Mouse (Mus musculus): Measurements from ENCODE around the gene Plscr1. TPM values are rescaled to one million over a fixed set of nuclear protein-coding genes. Genes with fewer than 3 reads are reported as not detected.

Plscr1 gene
- total RNA-seq (2014; rRNA removed) = 5.1 and 6.9 TPM in 2 replicates
- polyA plus RNA-seq (2015; fragmentation: Nextera tagmentation; extraction: Ambion mirVana) = 5.0 and 6.1 TPM in 2 replicates

GRCm38 (mm10) chr9:92249447-92249852 lies at the start of gene Plscr1:
TSS of gene Plscr1 (plus strand) at chr9:92249750.
- WGBS = 28% methylated on average over 7 of the region's 7 CpGs
- H3K4me2 ChIP-seq (ENCODE audit: low read depth) = peak within 1 kb of the TSS; percentile 92
- peak within 1 kb of the TSS; percentile 54 for H3K9ac ChIP-seq
- TF ChIP-seq CTCF (IDR thresholded peaks at IDR 0.05; ENCODE audit: low read depth) = no peak
- no peaks in the 10 kb centered on the region for H3K4me1 ChIP-seq (ENCODE audit: insufficient read depth)
- DNase-seq (no peak), ATAC-seq (no peak)
- 0 out of 2 replicates have a peak within 1 kb of the TSS, but pooled peaks have one; percentile 10 for H3K27ac ChIP-seq (ENCODE audit: low read depth, low read length)
- H3K27me3 ChIP-seq (ENCODE audit: insufficient read depth, low read length) = no peaks in the 10 kb centered on the region
- H3K9me3 ChIP-seq (ENCODE audit: low read length) = no peaks in the 10 kb centered on the region
- no peaks in the 10 kb centered on the region for H3K36me3 ChIP-seq (ENCODE audit: insufficient read depth)
- H3K4me3 ChIP-seq (ENCODE audit: low read depth, low read length) = peak within 1 kb of the TSS; percentile 53

GRCm38 (mm10) chr9:92204397-92204796 lies 45.2 kb upstream of the Plscr1 start:
- Histone ChIP-seq H3K4me1 (ENCODE audit: insufficient read depth) (no peaks in the 10 kb centered on the region), H3K4me2 (ENCODE audit: low read depth) (no peak overlapping the region), H3K9me3 (ENCODE audit: low read length) (no peaks in the 10 kb centered on the region), H3K9ac (no peak overlapping the region), H3K36me3 (ENCODE audit: insufficient read depth) (no peaks in the 10 kb centered on the region), H3K27ac (ENCODE audit: low read depth, low read length) (no peak overlapping the region), H3K4me3 (ENCODE audit: low read depth, low read length) (no peak overlapping the region), H3K27me3 (ENCODE audit: insufficient read depth, low read length) (no peaks in the 10 kb centered on the region)
- no peak for TF ChIP-seq CTCF (IDR thresholded peaks at IDR 0.05; ENCODE audit: low read depth)
- no peak for DNase-seq
- WGBS = 75% methylated on average over 2 of the region's 2 CpGs
- ATAC-seq = no peak

GRCm38 (mm10) chr9:92207307-92207706 lies 42.2 kb upstream of the Plscr1 start:
- peak; percentile 14; the same call in 1 of the 2 replicates for ATAC-seq
- 23% methylated on average over 4 of the region's 4 CpGs for WGBS

GRCm38 (mm10) chr9:92207757-92208156 lies 41.8 kb upstream of the Plscr1 start:
- H3K4me3 ChIP-seq (ENCODE audit: low read depth, low read length) = no peak overlapping the region
- H3K9me3 ChIP-seq (ENCODE audit: low read length) = no peaks in the 10 kb centered on the region
- H3K4me1 ChIP-seq (ENCODE audit: insufficient read depth) = no peaks in the 10 kb centered on the region
- no peaks in the 10 kb centered on the region for H3K27me3 ChIP-seq (ENCODE audit: insufficient read depth, low read length)
- no peak for TF ChIP-seq CTCF (IDR thresholded peaks at IDR 0.05; ENCODE audit: low read depth)
- H3K4me2 ChIP-seq (ENCODE audit: low read depth) = no peak overlapping the region
- ATAC-seq (no peak), DNase-seq (no peak)
- 70% methylated on average over 8 of the region's 8 CpGs for WGBS
- no peak overlapping the region for H3K9ac ChIP-seq
- H3K36me3 ChIP-seq (ENCODE audit: insufficient read depth) = no peaks in the 10 kb centered on the region
- no peak overlapping the region for H3K27ac ChIP-seq (ENCODE audit: low read depth, low read length)

More at GRCm38 (mm10) chr9:92207307-92207706, 42.2 kb upstream of the Plscr1 start:
- no peaks in the 10 kb centered on the region for H3K9me3 ChIP-seq (ENCODE audit: low read length)
- no peak overlapping the region for H3K4me3 ChIP-seq (ENCODE audit: low read depth, low read length)
- peak; percentile 72 for TF ChIP-seq CTCF (IDR thresholded peaks at IDR 0.05; ENCODE audit: low read depth)
- no peak overlapping the region for H3K27ac ChIP-seq (ENCODE audit: low read depth, low read length)
- no peaks in the 10 kb centered on the region for H3K27me3 ChIP-seq (ENCODE audit: insufficient read depth, low read length)
- DNase-seq = peak; percentile 82
- H3K4me2 ChIP-seq (ENCODE audit: low read depth) = no peak overlapping the region
- H3K36me3 ChIP-seq (ENCODE audit: insufficient read depth) = no peaks in the 10 kb centered on the region
- no peaks in the 10 kb centered on the region for H3K4me1 ChIP-seq (ENCODE audit: insufficient read depth)
- no peak overlapping the region for H3K9ac ChIP-seq

- no peaks in the 10 kb centered on the region for H3K27me3 ChIP-seq (ENCODE audit: insufficient read depth, low read length)
- DNase-seq = no peak
- H3K4me3 ChIP-seq (ENCODE audit: low read depth, low read length) = no peak overlapping the region
- no peak for TF ChIP-seq CTCF (IDR thresholded peaks at IDR 0.05; ENCODE audit: low read depth)
- no peak overlapping the region for H3K9ac ChIP-seq
- no peaks in the 10 kb centered on the region for H3K4me1 ChIP-seq (ENCODE audit: insufficient read depth)
- no peak for ATAC-seq
- H3K36me3 ChIP-seq (ENCODE audit: insufficient read depth) = no peaks in the 10 kb centered on the region
- no peak overlapping the region for H3K4me2 ChIP-seq (ENCODE audit: low read depth)
- 42% methylated on average over 3 of the region's 3 CpGs for WGBS
- no peak overlapping the region for H3K27ac ChIP-seq (ENCODE audit: low read depth, low read length)
- no peaks in the 10 kb centered on the region for H3K9me3 ChIP-seq (ENCODE audit: low read length)
Observed at GRCm38 (mm10) chr9:92209850-92210249, 39.7 kb upstream of the Plscr1 start.

GRCm38 (mm10) chr9:92210386-92210967 lies 39.1 kb upstream of the Plscr1 start:
- no peaks in the 10 kb centered on the region for H3K36me3 ChIP-seq (ENCODE audit: insufficient read depth)
- peak; percentile 4 for DNase-seq
- no peak overlapping the region for H3K9ac ChIP-seq
- no peak for ATAC-seq
- no peaks in the 10 kb centered on the region for H3K27me3 ChIP-seq (ENCODE audit: insufficient read depth, low read length)
- H3K4me2 ChIP-seq (ENCODE audit: low read depth) = no peak overlapping the region
- H3K27ac ChIP-seq (ENCODE audit: low read depth, low read length) = no peak overlapping the region
- no peaks in the 10 kb centered on the region for H3K4me1 ChIP-seq (ENCODE audit: insufficient read depth)
- no peaks in the 10 kb centered on the region for H3K9me3 ChIP-seq (ENCODE audit: low read length)
- no peak overlapping the region for H3K4me3 ChIP-seq (ENCODE audit: low read depth, low read length)
- no peak for TF ChIP-seq CTCF (IDR thresholded peaks at IDR 0.05; ENCODE audit: low read depth)
- 59% methylated on average over 7 of the region's 7 CpGs for WGBS

GRCm38 (mm10) chr9:92211048-92211447 lies 38.5 kb upstream of the Plscr1 start:
- Histone ChIP-seq H3K9ac (no peak overlapping the region), H3K27ac (ENCODE audit: low read depth, low read length) (no peak overlapping the region), H3K9me3 (ENCODE audit: low read length) (no peaks in the 10 kb centered on the region), H3K4me3 (ENCODE audit: low read depth, low read length) (no peak overlapping the region), H3K36me3 (ENCODE audit: insufficient read depth) (no peaks in the 10 kb centered on the region), H3K4me1 (ENCODE audit: insufficient read depth) (no peaks in the 10 kb centered on the region), H3K27me3 (ENCODE audit: insufficient read depth, low read length) (no peaks in the 10 kb centered on the region), H3K4me2 (ENCODE audit: low read depth) (no peak overlapping the region)
- no peak for TF ChIP-seq CTCF (IDR thresholded peaks at IDR 0.05; ENCODE audit: low read depth)
- WGBS = 63% methylated on average over 3 of the region's 3 CpGs
- ATAC-seq = no peak
- no peak for DNase-seq

All from forebrain, postnatal 0 days (tissue).